Mouse (Mus musculus) heart, embryonic 10.5 days (tissue): Measurements from ENCODE around the gene Npat. TPM values are rescaled to one million over a fixed set of nuclear protein-coding genes. Genes with fewer than 3 reads are reported as not detected.

Source experiments
- DNase-seq: peaks from one replicate; pipeline ENCODE4 v3.0.0-alpha.2; 2017; ENCODE audit warnings: low spot score
- H3K27ac ChIP-seq: fragments of 300-500 bp; sonication (generic); 2 replicates; pipeline ENCODE4 v1.5.1; 2016; ENCODE audit warnings: mild to moderate bottlenecking
- H3K27me3 ChIP-seq: fragments of 300-500 bp; sonication (generic); 2 replicates; pipeline ENCODE4 v1.6.1; 2016; ENCODE audit warnings: mild to moderate bottlenecking; ENCODE audit not compliant: poor library complexity, insufficient read depth, severe bottlenecking
- H3K36me3 ChIP-seq: fragments of 300-500 bp; sonication (generic); 2 replicates; pipeline ENCODE4 v1.6.1; 2016; ENCODE audit warnings: mild to moderate bottlenecking, moderate library complexity
- H3K4me1 ChIP-seq: fragments of 300-500 bp; sonication (generic); 2 replicates; pipeline ENCODE4 v1.6.1; 2016; ENCODE audit warnings: mild to moderate bottlenecking
- H3K4me3 ChIP-seq: fragments of 300-500 bp; sonication (generic); 2 replicates; pipeline ENCODE4 v1.5.1; 2016; ENCODE audit warnings: mild to moderate bottlenecking, moderate library complexity
- H3K9me3 ChIP-seq: fragments of 300-500 bp; sonication (generic); 2 replicates; pipeline ENCODE4 v1.6.1; 2016; ENCODE audit warnings: mild to moderate bottlenecking, moderate library complexity
- WGBS: fragments of 180-500 bp; shearing (Covaris S2); methylation state at CpG from one replicate; pipeline ENCODE4 v1.1.7; 2016; 5-methylcytosine and 5-hydroxymethylcytosine counted together
- polyA plus RNA-seq: library from polyadenylated mRNA; unstranded; fragments of >200 nt; fragmentation: Nextera tagmentation; extraction: Ambion mirVana; gene quantifications from 2 replicates; pipeline ENCODE4 v1.2.1, GENCODE M21; 2016

The Npat gene
- polyA plus RNA-seq, 1 experiment from 2014 or later, result 17.5 TPM

GRCm38 (mm10) chr9:53596971-53597600, 60.2 kb downstream of the Npat start:
- Histone ChIP-seq H3K27ac (no peak overlapping the region), H3K9me3 (no peaks in the 10 kb centered on the region), H3K4me1 (no peaks in the 10 kb centered on the region), H3K27me3 (no peaks in the 10 kb centered on the region), H3K4me3 (no peak overlapping the region), H3K36me3 (peaks cover 28% of the 10 kb centered on the region)
- DNase-seq, result peak; percentile 56
- 86% methylated on average over 4 of the region's 4 CpGs for WGBS

DNA sequence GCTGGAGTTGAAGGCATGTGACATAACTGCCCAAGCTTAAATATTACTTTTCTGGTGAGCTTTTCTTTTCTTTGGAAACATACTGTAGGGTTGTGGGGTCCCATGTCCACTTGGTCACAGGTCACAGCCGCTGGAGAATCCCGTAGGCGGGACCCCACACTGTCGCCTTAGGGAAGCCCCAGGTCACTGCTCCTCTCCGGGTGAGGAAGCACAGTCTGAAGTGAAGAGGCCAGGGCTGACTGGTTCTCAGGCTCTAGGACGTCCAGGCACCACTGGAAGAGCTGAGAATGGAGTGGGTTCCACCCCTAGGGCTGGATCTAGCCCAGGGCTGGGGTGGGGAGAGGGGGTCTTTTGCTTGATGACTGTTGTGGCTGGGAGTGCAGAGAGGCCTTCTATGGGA, 61.8 kb downstream of the Npat start:
- H3K9me3 ChIP-seq, result no peaks in the 10 kb centered on the region
- no peaks in the 10 kb centered on the region for H3K27me3 ChIP-seq
- 78% methylated on average over 6 of the region's 6 CpGs for WGBS
- peak; percentile 57 for DNase-seq
- H3K27ac ChIP-seq, result no peak overlapping the region
- H3K4me3 ChIP-seq, result no peak overlapping the region
- H3K36me3 ChIP-seq, result peaks cover 18% of the 10 kb centered on the region
- H3K4me1 ChIP-seq, result peaks cover 2% of the 10 kb centered on the region; the same call in 1 of the 2 replicates

- peak; percentile 57 for DNase-seq
- H3K4me1 ChIP-seq, result peaks cover 10% of the 10 kb centered on the region; the same call in 1 of the 2 replicates
- no peak overlapping the region for H3K27ac ChIP-seq
Observed at GRCm38 (mm10) chr9:53601541-53601940, 64.7 kb downstream of the Npat start.

GRCm38 (mm10) chr9:53603384-53603783, 66.5 kb downstream of the Npat start:
- Histone ChIP-seq H3K9me3 (no peaks in the 10 kb centered on the region), H3K27ac (no peak overlapping the region), H3K27me3 (no peaks in the 10 kb centered on the region), H3K4me3 (no peak overlapping the region), H3K4me1 (peaks cover 10% of the 10 kb centered on the region; the same call in 1 of the 2 replicates), H3K36me3 (0 out of 2 replicates have a peak, but pooled peaks cover 2% of the 10 kb centered on the region)
- DNase-seq, result peak; percentile 11
- WGBS, result 76% methylated on average over 1 of the region's 1 CpGs

More at GRCm38 (mm10) chr9:53601541-53601940, 64.7 kb downstream of the Npat start:
- no peak overlapping the region for H3K4me3 ChIP-seq
- H3K9me3 ChIP-seq, result no peaks in the 10 kb centered on the region
- 94% methylated on average over 2 of the region's 2 CpGs for WGBS
- no peaks in the 10 kb centered on the region for H3K27me3 ChIP-seq
- 0 out of 2 replicates have a peak, but pooled peaks cover 5% of the 10 kb centered on the region for H3K36me3 ChIP-seq

- 70% methylated on average over 3 of the region's 3 CpGs for WGBS
- peak; percentile 35 for DNase-seq
- Histone ChIP-seq H3K36me3 (0 out of 2 replicates have a peak, but pooled peaks cover 2% of the 10 kb centered on the region), H3K27me3 (no peaks in the 10 kb centered on the region), H3K4me1 (peaks cover 10% of the 10 kb centered on the region; the same call in 1 of the 2 replicates), H3K9me3 (no peaks in the 10 kb centered on the region), H3K27ac (no peak overlapping the region), H3K4me3 (no peak overlapping the region)
Observed at GRCm38 (mm10) chr9:53603849-53604248, 67.0 kb downstream of the Npat start.

- peaks cover 16% of the 10 kb centered on the region; the same call in 1 of the 2 replicates for H3K4me1 ChIP-seq
- H3K27ac ChIP-seq, result no peak overlapping the region
- 0 out of 2 replicates have a peak, but pooled peaks cover 2% of the 10 kb centered on the region for H3K36me3 ChIP-seq
- no peak overlapping the region for H3K4me3 ChIP-seq
- H3K27me3 ChIP-seq, result no peaks in the 10 kb centered on the region
- DNase-seq, result peak; percentile 65
- 88% methylated on average over 5 of the region's 5 CpGs for WGBS
- no peaks in the 10 kb centered on the region for H3K9me3 ChIP-seq
Observed at GRCm38 (mm10) chr9:53604954-53605353, 68.1 kb downstream of the Npat start.

DNA sequence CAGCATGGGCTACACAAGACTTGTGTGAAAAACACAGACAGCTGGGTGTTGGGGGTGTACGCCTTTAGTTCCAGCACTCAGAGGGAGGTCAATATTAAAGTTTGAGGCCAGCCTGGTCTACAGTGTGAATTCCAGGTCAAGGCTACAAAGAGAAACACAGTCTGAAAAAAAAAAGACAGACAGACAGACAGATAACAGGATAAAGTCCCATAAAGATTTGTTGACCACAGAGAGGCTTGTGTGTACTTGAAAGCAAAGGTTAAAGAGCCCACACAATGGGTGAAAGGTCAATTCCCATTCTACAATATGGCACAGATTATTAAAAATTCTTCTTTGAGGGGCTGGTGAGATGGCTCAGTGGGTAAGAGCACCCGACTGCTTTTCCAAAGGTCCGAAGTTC, 70.3 kb downstream of the Npat start:
- H3K9me3 ChIP-seq, result no peaks in the 10 kb centered on the region
- WGBS, result 90% methylated on average over 3 of the region's 3 CpGs
- H3K36me3 ChIP-seq, result 0 out of 2 replicates have a peak, but pooled peaks cover 2% of the 10 kb centered on the region
- H3K4me1 ChIP-seq, result peaks cover 18% of the 10 kb centered on the region; the same call in 1 of the 2 replicates
- no peaks in the 10 kb centered on the region for H3K27me3 ChIP-seq
- no peak overlapping the region for H3K4me3 ChIP-seq
- H3K27ac ChIP-seq, result no peak overlapping the region
- peak; percentile 30 for DNase-seq

DNA sequence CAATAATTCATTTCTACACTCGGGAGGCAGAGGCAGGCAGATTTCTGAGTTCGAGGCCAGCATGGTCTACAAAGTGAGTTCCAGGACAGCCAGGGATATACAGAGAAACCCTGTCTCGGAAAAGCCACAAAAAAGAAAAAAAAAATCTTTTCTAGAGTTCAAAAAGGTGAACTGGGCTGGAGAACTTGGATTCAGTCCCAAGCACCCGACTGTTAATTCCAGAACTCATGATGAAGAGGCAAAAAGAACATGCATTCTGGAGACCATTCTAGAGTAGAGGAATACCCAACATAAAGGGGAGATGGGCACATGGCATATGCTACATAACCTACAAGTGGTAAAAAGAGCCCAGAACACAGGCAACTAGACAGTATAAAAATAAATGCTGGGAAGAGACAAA, 71.0 kb downstream of the Npat start:
- no peak for DNase-seq
- 93% methylated on average over 4 of the region's 4 CpGs for whole genome bisulfite sequencing
- no peak overlapping the region for H3K27ac ChIP-seq
- no peaks in the 10 kb centered on the region for H3K9me3 ChIP-seq
- H3K4me3 ChIP-seq, result no peak overlapping the region
- 0 out of 2 replicates have a peak, but pooled peaks cover 2% of the 10 kb centered on the region for H3K36me3 ChIP-seq
- H3K27me3 ChIP-seq, result no peaks in the 10 kb centered on the region
- peaks cover 18% of the 10 kb centered on the region; the same call in 1 of the 2 replicates for H3K4me1 ChIP-seq

DNA sequence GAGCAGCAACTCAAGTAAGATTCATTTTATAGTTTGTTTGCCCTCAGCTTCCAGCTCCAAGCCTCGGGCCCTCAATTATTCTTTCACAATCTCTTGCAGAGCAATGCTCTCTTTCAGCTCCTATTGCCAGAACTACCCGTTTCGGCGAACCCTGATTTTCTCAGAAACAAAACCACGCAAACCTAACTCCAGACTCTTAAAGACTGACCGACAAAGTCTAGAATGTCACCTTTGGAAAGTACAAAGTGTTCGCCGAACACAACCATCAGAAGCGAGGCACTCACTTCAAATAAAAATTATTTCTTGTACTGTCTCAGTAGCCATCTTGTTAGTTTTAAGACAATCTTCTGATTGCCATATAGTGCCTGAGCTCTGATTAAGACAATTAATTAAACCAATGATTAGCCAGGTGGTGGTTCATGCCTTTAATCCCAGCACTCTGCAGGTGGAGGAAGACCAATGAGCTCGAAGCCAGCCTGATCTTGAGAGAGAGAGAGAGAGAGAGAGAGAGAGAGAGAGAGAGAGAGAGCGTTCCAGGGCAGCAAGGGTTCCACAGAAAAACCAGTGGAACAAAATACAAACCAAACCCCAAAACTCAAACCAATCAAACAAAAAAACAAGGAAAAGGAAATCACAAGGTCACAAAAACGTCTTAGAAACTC, 72.6 kb downstream of the Npat start:
- peaks cover 12% of the 10 kb centered on the region; the same call in 1 of the 2 replicates for H3K4me1 ChIP-seq
- 80% methylated on average over 12 of the region's 12 CpGs for WGBS
- H3K27ac ChIP-seq, result peak overlapping the region; percentile 92
- peak overlapping the region; percentile 83 for H3K4me3 ChIP-seq
- 0 out of 2 replicates have a peak, but pooled peaks cover 2% of the 10 kb centered on the region for H3K36me3 ChIP-seq
- no peaks in the 10 kb centered on the region for H3K27me3 ChIP-seq
- no peak for DNase-seq
- no peaks in the 10 kb centered on the region for H3K9me3 ChIP-seq

DNA sequence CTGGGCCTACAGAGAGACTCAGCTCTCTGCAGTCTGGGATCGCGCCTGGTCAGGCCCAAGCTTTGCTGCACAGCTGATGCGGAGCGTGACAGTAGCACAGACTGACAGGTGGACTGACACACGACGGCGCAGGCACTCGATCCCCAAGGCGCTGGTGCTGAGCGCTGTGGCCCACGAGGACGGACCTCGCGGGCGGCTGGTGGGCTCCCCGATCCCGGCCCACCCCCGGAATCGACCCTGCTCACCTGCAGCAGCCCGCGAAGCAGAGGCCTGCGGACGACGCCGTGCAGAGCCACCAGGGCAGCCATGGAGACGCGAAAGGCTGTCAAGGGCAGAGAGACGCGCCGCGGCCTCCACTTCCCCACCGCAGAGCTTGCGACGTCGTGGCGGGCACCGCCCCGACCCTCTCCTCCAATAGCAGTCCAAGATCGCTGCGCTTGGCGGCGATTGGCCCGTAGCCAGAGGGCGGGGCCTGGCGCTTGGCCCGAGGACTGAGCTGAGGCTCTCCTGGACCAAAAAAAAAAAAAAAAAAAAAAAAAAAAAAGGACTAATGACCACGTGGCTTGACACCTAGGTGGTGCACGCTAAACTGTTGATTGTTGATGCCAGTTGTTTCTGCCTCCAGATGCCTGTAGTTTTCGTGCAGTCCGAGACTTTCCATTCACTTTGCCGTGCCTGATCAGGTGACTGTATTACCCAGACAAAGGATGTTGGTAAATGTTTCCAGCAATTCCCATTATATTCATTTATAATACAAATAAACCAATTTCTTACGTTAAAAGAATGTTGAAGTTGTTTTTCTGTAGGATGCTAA, 73.3 kb downstream of the Npat start, which contains the start of gene Acat1:
Acat1 (minus strand) TSS at position 415 of the 814 bp plus-strand sequence.
- H3K36me3 ChIP-seq, result 0 out of 2 replicates have a peak, but pooled peaks cover 2% of the 10 kb centered on the region
- WGBS, result 6% methylated on average over 52 of the region's 52 CpGs
- peaks cover 8% of the 10 kb centered on the region; the same call in 1 of the 2 replicates for H3K4me1 ChIP-seq
- H3K9me3 ChIP-seq, result no peaks in the 10 kb centered on the region
- DNase-seq, result peak; percentile 94
- H3K4me3 ChIP-seq, result peak within 1 kb of the TSS; percentile 83
- no peaks in the 10 kb centered on the region for H3K27me3 ChIP-seq
- H3K27ac ChIP-seq, result peak within 1 kb of the TSS; percentile 92

- no peak for DNase-seq
- Histone ChIP-seq H3K4me1 (peaks cover 10% of the 10 kb centered on the region; the same call in 1 of the 2 replicates), H3K27ac (no peak overlapping the region), H3K9me3 (no peaks in the 10 kb centered on the region), H3K4me3 (no peak overlapping the region), H3K36me3 (peaks cover 23% of the 10 kb centered on the region), H3K27me3 (no peaks in the 10 kb centered on the region)
- 82% methylated on average over 4 of the region's 4 CpGs for WGBS
Observed at GRCm38 (mm10) chr9:53614286-53614685, 77.4 kb downstream of the Npat start.

GRCm38 (mm10) chr9:53615246-53615645, 78.4 kb downstream of the Npat start:
- WGBS, result 56% methylated on average over 8 of the region's 8 CpGs

More at GRCm38 (mm10) chr9:53615246-53615645, 78.4 kb downstream of the Npat start:
- peaks cover 3% of the 10 kb centered on the region; the same call in 1 of the 2 replicates for H3K4me1 ChIP-seq
- peak; percentile 82 for DNase-seq
- H3K27me3 ChIP-seq, result no peaks in the 10 kb centered on the region
- no peaks in the 10 kb centered on the region for H3K9me3 ChIP-seq
- no peak overlapping the region for H3K27ac ChIP-seq
- H3K4me3 ChIP-seq, result no peak overlapping the region
- H3K36me3 ChIP-seq, result peaks cover 31% of the 10 kb centered on the region
